Mouse (Mus musculus) forebrain, embryonic 14.5 days (tissue): ENCODE data around the gene Ccl26. TPM values are rescaled to one million over a fixed set of nuclear protein-coding genes. Genes with fewer than 3 reads are reported as not detected.

Experiments used
- ATAC-seq: fragments of 200-750 bp; cut with Nextera tagmentation; 2 replicates; pipeline ENCODE4 v1.8.0; 2017; ENCODE audit warnings: mild to moderate bottlenecking, moderate library complexity
- DNase-seq: peaks from one replicate; pipeline ENCODE4 v3.0.0-alpha.2; 2015; ENCODE audit warnings: low spot score
- H3K27ac ChIP-seq: fragments of 300-500 bp; sonication (generic); 2 replicates; pipeline ENCODE4 v1.5.1; 2014; ENCODE audit warnings: low read depth, mild to moderate bottlenecking, control low read depth, low read length, moderate library complexity
- H3K27me3 ChIP-seq: fragments of 300-500 bp; sonication (generic); replicated peaks from 2 replicates; pipeline ENCODE4 v1.6.1; 2014; ENCODE audit warnings: low read length, control low read depth, mixed read lengths; ENCODE audit not compliant: control insufficient read depth, insufficient read depth
- H3K36me3 ChIP-seq: fragments of 300-500 bp; sonication (generic); 2 replicates; pipeline ENCODE4 v1.6.1; 2014; ENCODE audit warnings: low read length, control low read depth; ENCODE audit not compliant: control insufficient read depth, insufficient read depth
- H3K4me1 ChIP-seq: fragments of 300-500 bp; sonication (generic); 2 replicates; pipeline ENCODE4 v1.6.1; 2014; ENCODE audit warnings: antibody characterized with exemption, low read length, control low read depth; ENCODE audit not compliant: control insufficient read depth, insufficient read depth
- H3K4me2 ChIP-seq: fragments of 300-500 bp; sonication (generic); 2 replicates; pipeline ENCODE4 v1.6.1; 2014; ENCODE audit warnings: mild to moderate bottlenecking, control low read depth, low read length
- H3K4me3 ChIP-seq: fragments of 300-500 bp; sonication (generic); 2 replicates; pipeline ENCODE4 v1.5.1; 2014; ENCODE audit warnings: low read depth, low read length, control low read depth
- H3K9ac ChIP-seq: fragments of 300-500 bp; sonication (generic); 2 replicates; pipeline ENCODE4 v1.6.1; 2014; ENCODE audit warnings: mild to moderate bottlenecking, low read length, control low read depth, moderate library complexity
- H3K9me3 ChIP-seq: fragments of 300-500 bp; sonication (generic); replicated peaks from 2 replicates; pipeline ENCODE4 v1.6.1; 2016; ENCODE audit warnings: low read length, control low read depth, mixed read lengths; ENCODE audit not compliant: control insufficient read depth
- WGBS: fragments of 180-500 bp; shearing (Covaris S2); extraction: QIAGEN DNeasy Blood & Tissue Kit; methylation state at CpG from one replicate; pipeline ENCODE4 v1.1.7; 2014; 5-methylcytosine and 5-hydroxymethylcytosine counted together
- polyA plus RNA-seq: library from polyadenylated mRNA; unstranded; fragments of >200 nt; fragmentation: Nextera tagmentation; extraction: Ambion mirVana; gene quantifications from 2 replicates; pipeline ENCODE4 v1.2.1, GENCODE M21; 2014

Gene Ccl26
- polyA plus RNA-seq, 1 experiment from 2014 or later, result not detected

DNA sequence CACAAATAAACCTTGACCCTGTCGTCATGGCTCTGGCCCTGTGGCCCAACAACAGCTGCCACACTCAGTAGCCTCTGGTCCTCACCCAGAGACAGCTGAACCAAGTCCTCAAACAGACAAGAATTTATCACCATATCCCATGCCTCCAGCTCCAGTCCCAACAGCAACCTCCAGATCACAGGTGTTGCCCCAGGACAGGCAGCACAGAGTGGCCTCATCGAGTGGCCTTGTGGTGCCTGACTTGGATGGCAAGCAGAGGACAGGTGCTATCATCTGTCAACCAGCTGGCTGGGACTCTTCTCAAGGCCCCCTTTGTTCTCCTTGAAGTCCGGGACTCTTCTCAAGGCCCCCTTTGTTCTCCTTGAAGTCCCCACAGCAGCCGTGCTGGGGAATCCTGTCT is 50.2 kb downstream of the Ccl26 start:
- Histone ChIP-seq H3K4me3 (no peak overlapping the region), H3K4me1 (no peaks in the 10 kb centered on the region), H3K9me3 (peaks cover 9% of the 10 kb centered on the region; the same call in 1 of the 2 replicates), H3K27ac (no peak overlapping the region), H3K4me2 (no peak overlapping the region), H3K27me3 (no peaks in the 10 kb centered on the region), H3K36me3 (no peaks in the 10 kb centered on the region), H3K9ac (no peak overlapping the region)
- DNase-seq (no peak), ATAC-seq (no peak)
- WGBS, result 46% methylated on average over 4 of the region's 4 CpGs

DNA sequence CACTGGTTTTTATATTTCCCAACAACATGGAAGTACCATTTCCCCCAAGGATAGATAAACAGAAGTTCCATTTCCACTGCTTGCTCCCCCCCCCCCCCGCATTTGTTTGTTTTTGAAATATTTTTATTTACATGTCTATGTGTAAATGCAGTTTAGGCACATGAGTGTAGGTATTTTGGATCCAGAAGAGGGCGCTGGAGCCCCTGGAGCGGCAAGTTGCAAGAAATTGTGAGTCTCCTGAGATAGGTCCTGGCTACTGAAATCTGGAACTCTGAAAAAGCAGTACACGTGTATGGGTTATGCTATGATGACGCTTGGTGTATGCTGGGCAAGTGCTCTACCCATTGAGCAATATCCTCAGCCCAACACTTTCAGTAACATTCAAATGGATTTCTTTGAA is 52.3 kb downstream of the Ccl26 start:
- peaks cover 9% of the 10 kb centered on the region; the same call in 1 of the 2 replicates for H3K9me3 ChIP-seq
- H3K4me2 ChIP-seq, result no peak overlapping the region
- no peak overlapping the region for H3K4me3 ChIP-seq
- H3K36me3 ChIP-seq, result no peaks in the 10 kb centered on the region
- H3K4me1 ChIP-seq, result peaks cover 11% of the 10 kb centered on the region
- ATAC-seq (no peak), DNase-seq (no peak)
- H3K27ac ChIP-seq, result no peak overlapping the region
- H3K27me3 ChIP-seq, result no peaks in the 10 kb centered on the region
- 64% methylated on average over 5 of the region's 5 CpGs for WGBS
- no peak overlapping the region for H3K9ac ChIP-seq

Other genes with a start within 250 kb of the Ccl26 start
- gene Fkbp6, start 213.5 kb downstream of the Ccl26 start, polyA plus RNA-seq, result not detected in 2 replicates
- not detected in 2 replicates for gene Trim50, start 210.3 kb downstream of the Ccl26 start, polyA plus RNA-seq
- gene Nsun5, start 193.6 kb downstream of the Ccl26 start, polyA plus RNA-seq, result 27.2 and 29.9 TPM in 2 replicates
- gene Pom121, start 169.0 kb downstream of the Ccl26 start, polyA plus RNA-seq, result 9.8 and 11.3 TPM in 2 replicates
- 24.6 and 30.0 TPM in 2 replicates for gene Hip1, start 18.4 kb downstream of the Ccl26 start, polyA plus RNA-seq
- 1.0 and 1.9 TPM in 2 replicates for gene Ccl24, start 9.5 kb upstream of the Ccl26 start, polyA plus RNA-seq
- gene Rhbdd2, start 69.0 kb upstream of the Ccl26 start, polyA plus RNA-seq, result 67.2 and 68.6 TPM in 2 replicates
- 82.1 and 101 TPM in 2 replicates for gene Por, start 106.5 kb upstream of the Ccl26 start, polyA plus RNA-seq
- 80.1 and 83.8 TPM in 2 replicates for gene Tmem120a, start 180.9 kb upstream of the Ccl26 start, polyA plus RNA-seq
- gene Styxl1, start 214.8 kb upstream of the Ccl26 start, polyA plus RNA-seq, result 0.52 TPM in 1 of 2 replicates, not detected in the other
- 590 and 591 TPM in 2 replicates for gene Mdh2, start 214.9 kb upstream of the Ccl26 start, polyA plus RNA-seq
- 23.6 and 31.1 TPM in 2 replicates for gene Srrm3, start 243.3 kb upstream of the Ccl26 start, polyA plus RNA-seq